Mouse (Mus musculus): Measurements from ENCODE around the gene Prdm1. TPM values are rescaled to one million over a fixed set of nuclear protein-coding genes. Genes with fewer than 3 reads are reported as not detected.
A peak's percentile ranks its signal among the peaks of the same experiment; 100 is the strongest.

Gene Prdm1
- total and polyA plus RNA-seq, 2 experiments, result 0.18 to 0.28 TPM

GRCm38 (mm10) chr10:44539033-44539578 lies 10.8 kb upstream of the Prdm1 start:
- 24% methylated on average over 14 of the region's 14 CpGs for WGBS
- no peak for TF ChIP-seq CTCF (IDR thresholded peaks at IDR 0.05; ENCODE audit: low read depth, low read length)
- TF ChIP-seq POLR2A (IDR thresholded peaks at IDR 0.05; ENCODE audit: extremely low read depth, insufficient read depth, low read length), result no peak
- Histone ChIP-seq H3K4me1 (ENCODE audit: control insufficient read depth, insufficient read depth, low read length) (no peaks in the 10 kb centered on the region), H3K27me3 (ENCODE audit: control insufficient read depth, insufficient read depth, low read length) (no peaks in the 10 kb centered on the region), H3K36me3 (ENCODE audit: control insufficient read depth, insufficient read depth, low read length) (no peaks in the 10 kb centered on the region), H3K4me3 (ENCODE audit: insufficient read depth, low read depth, low read length) (no peak overlapping the region), H3K9ac (ENCODE audit: low read depth, low read length) (no peak overlapping the region), H3K79me2 (ENCODE audit: control insufficient read depth, insufficient read depth, low read length) (no peaks in the 10 kb centered on the region), H3K27ac (replicated peaks; ENCODE audit: insufficient read depth, low read depth, low read length) (no peak overlapping the region)
- peak; percentile 8 for DNase-seq (ENCODE audit: extremely low read depth, low read depth, low spot score)

GRCm38 (mm10) chr10:44538137-44538536 lies 9.8 kb upstream of the Prdm1 start:
- no peaks in the 10 kb centered on the region for H3K79me2 ChIP-seq (ENCODE audit: control insufficient read depth, insufficient read depth, low read length)
- H3K36me3 ChIP-seq (ENCODE audit: control insufficient read depth, insufficient read depth, low read length), result no peaks in the 10 kb centered on the region
- no peak for TF ChIP-seq CTCF (IDR thresholded peaks at IDR 0.05; ENCODE audit: low read depth, low read length)
- no peak for TF ChIP-seq POLR2A (IDR thresholded peaks at IDR 0.05; ENCODE audit: extremely low read depth, insufficient read depth, low read length)
- H3K27me3 ChIP-seq (ENCODE audit: control insufficient read depth, insufficient read depth, low read length), result no peaks in the 10 kb centered on the region
- no peak overlapping the region for H3K27ac ChIP-seq (replicated peaks; ENCODE audit: insufficient read depth, low read depth, low read length)
- H3K9ac ChIP-seq (ENCODE audit: low read depth, low read length), result no peak overlapping the region
- no peaks in the 10 kb centered on the region for H3K4me1 ChIP-seq (ENCODE audit: control insufficient read depth, insufficient read depth, low read length)
- DNase-seq (ENCODE audit: extremely low read depth, low read depth, low spot score), result no peak
- 95% methylated on average over 6 of the region's 6 CpGs for WGBS
- H3K4me3 ChIP-seq (ENCODE audit: insufficient read depth, low read depth, low read length), result no peak overlapping the region

- H3K4me1 ChIP-seq (ENCODE audit: control insufficient read depth, insufficient read depth, low read length), result peaks cover 5% of the 10 kb centered on the region; the same call in 1 of the 2 replicates
- peak overlapping the region; percentile 70; the same call in 1 of the 2 replicates for H3K4me3 ChIP-seq (ENCODE audit: insufficient read depth, low read depth, low read length)
- H3K27ac ChIP-seq (replicated peaks; ENCODE audit: insufficient read depth, low read depth, low read length), result no peak overlapping the region
- 7% methylated on average over 5 of the region's 5 CpGs for WGBS
- peak overlapping the region; percentile 59; the same call in 1 of the 2 replicates for H3K9ac ChIP-seq (ENCODE audit: low read depth, low read length)
- peaks cover 7% of the 10 kb centered on the region; the same call in 1 of the 2 replicates for H3K27me3 ChIP-seq (ENCODE audit: control insufficient read depth, insufficient read depth, low read length)
- H3K36me3 ChIP-seq (ENCODE audit: control insufficient read depth, insufficient read depth, low read length), result no peaks in the 10 kb centered on the region
- no peak for DNase-seq (ENCODE audit: extremely low read depth, low read depth, low spot score)
- TF ChIP-seq POLR2A (IDR thresholded peaks at IDR 0.05; ENCODE audit: extremely low read depth, insufficient read depth, low read length), result no peak
- H3K79me2 ChIP-seq (ENCODE audit: control insufficient read depth, insufficient read depth, low read length), result no peaks in the 10 kb centered on the region
Observed at GRCm38 (mm10) chr10:44530067-44530360, 1.7 kb upstream of the Prdm1 start.

GRCm38 (mm10) chr10:44529218-44530066 lies 1.1 kb upstream of the Prdm1 start:
- TF ChIP-seq POLR2A (IDR thresholded peaks at IDR 0.05; ENCODE audit: extremely low read depth, insufficient read depth, low read length), result no peak
- no peak for TF ChIP-seq CTCF (IDR thresholded peaks at IDR 0.05; ENCODE audit: low read depth, low read length)
- Histone ChIP-seq H3K27ac (replicated peaks; ENCODE audit: insufficient read depth, low read depth, low read length) (no peak overlapping the region), H3K27me3 (ENCODE audit: control insufficient read depth, insufficient read depth, low read length) (peaks cover 7% of the 10 kb centered on the region; the same call in 1 of the 2 replicates), H3K79me2 (ENCODE audit: control insufficient read depth, insufficient read depth, low read length) (no peaks in the 10 kb centered on the region), H3K4me3 (ENCODE audit: insufficient read depth, low read depth, low read length) (peak overlapping the region; percentile 70), H3K4me1 (ENCODE audit: control insufficient read depth, insufficient read depth, low read length) (peaks cover 5% of the 10 kb centered on the region; the same call in 1 of the 2 replicates), H3K36me3 (ENCODE audit: control insufficient read depth, insufficient read depth, low read length) (no peaks in the 10 kb centered on the region), H3K9ac (ENCODE audit: low read depth, low read length) (peak overlapping the region; percentile 59)
- peak; percentile 76 for DNase-seq (ENCODE audit: extremely low read depth, low read depth, low spot score)
- under 1% methylated on average over 42 of the region's 42 CpGs for WGBS

- Histone ChIP-seq H3K36me3 (ENCODE audit: control insufficient read depth, insufficient read depth, low read length) (no peaks in the 10 kb centered on the region), H3K4me1 (ENCODE audit: control insufficient read depth, insufficient read depth, low read length) (peaks cover 5% of the 10 kb centered on the region; the same call in 1 of the 2 replicates), H3K27ac (replicated peaks; ENCODE audit: insufficient read depth, low read depth, low read length) (no peak overlapping the region), H3K79me2 (ENCODE audit: control insufficient read depth, insufficient read depth, low read length) (no peaks in the 10 kb centered on the region), H3K4me3 (ENCODE audit: insufficient read depth, low read depth, low read length) (no peak overlapping the region; the same call in 1 of the 2 replicates), H3K27me3 (ENCODE audit: control insufficient read depth, insufficient read depth, low read length) (peaks cover 7% of the 10 kb centered on the region; the same call in 1 of the 2 replicates), H3K9ac (ENCODE audit: low read depth, low read length) (no peak overlapping the region)
- TF ChIP-seq CTCF (IDR thresholded peaks at IDR 0.05; ENCODE audit: low read depth, low read length) (no peak), POLR2A (IDR thresholded peaks at IDR 0.05; ENCODE audit: extremely low read depth, insufficient read depth, low read length) (no peak)
- WGBS, result 5% methylated on average over 16 of the region's 16 CpGs
- no peak for DNase-seq (ENCODE audit: extremely low read depth, low read depth, low spot score)
Observed at GRCm38 (mm10) chr10:44527651-44528050, 650 bp downstream of the Prdm1 start.

Measured in liver, adult 2 months (tissue).